Mouse (Mus musculus) layer of hippocampus, postnatal 36 days (tissue): ENCODE results near the gene Igfn1. TPM values are rescaled to one million over a fixed set of nuclear protein-coding genes. Genes with fewer than 3 reads are reported as not detected.

Source experiments
- DNase-seq, 2 experiments: peaks; one replicate each; pipeline ENCODE4 v3.0.0; 2022
- total RNA-seq, 2 experiments: library from RNA; stranded (reverse); gene quantifications; 2 replicates each; pipeline ENCODE4 v1.2.3; 2021

The Igfn1 gene
- total RNA-seq, 2 experiments from 2014 or later: 0.07 to 0.25 TPM

DNA sequence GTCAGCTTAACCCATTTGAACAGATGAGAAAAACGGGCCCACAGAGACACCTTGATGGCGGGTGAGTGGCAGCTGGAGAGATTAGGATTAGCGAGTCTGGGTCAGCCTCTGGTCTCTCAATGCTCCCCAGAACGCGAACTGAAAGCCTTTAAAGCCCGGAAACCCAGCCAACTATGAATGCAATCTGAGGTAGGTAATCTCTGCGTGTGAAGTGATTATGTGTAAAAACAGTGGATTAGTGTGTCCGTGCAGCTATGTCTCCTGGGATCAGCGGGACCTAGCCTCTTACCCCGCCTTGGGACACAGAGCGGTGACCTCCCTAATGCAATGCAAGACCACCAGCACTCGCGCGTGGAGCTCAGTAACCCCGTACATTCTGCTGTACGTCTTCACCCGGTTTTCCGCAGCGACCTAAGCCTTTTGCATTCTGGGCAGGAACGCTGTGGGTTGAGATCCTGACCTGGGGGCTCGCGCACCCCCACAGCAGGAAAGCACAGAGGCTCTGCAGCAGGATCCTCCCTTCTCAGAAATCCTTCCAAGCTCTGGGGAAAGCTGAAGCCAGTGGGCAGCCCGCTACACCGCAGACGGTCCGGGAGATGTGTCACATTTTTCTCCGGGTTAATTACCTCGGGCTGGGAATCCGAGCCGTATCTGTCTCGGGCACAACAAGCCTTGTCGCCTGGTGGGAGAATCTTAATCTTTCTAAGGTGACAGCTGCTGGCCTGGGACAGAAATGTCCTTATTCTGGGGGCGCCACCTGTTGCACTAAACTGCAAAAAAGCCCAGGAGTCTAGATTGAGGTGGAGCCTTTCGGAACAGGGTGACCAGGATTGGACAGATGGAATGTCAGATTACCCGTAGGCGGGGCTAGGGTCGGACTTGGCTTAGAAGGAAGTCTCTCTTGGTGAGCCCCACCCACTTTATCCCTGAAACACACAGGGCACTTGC lies 1.3 kb upstream of the Igfn1 start, which contains the start of gene Tmem9:
Gene Tmem9 (plus strand): TSS at position 940 of the 948 bp plus-strand sequence.
- DNase-seq: peak; percentile 42 to 44

GRCm38 (mm10) chr1:136001438-136001837 lies 4.7 kb downstream of the Igfn1 start:
- no peak for DNase-seq

GRCm38 (mm10) chr1:135999720-136000287 lies 6.3 kb downstream of the Igfn1 start:
- DNase-seq: no peak

- no peak for DNase-seq
These were observed 8.6 kb downstream of the Igfn1 start for GRCm38 (mm10) chr1:135997537-135997936.

DNA sequence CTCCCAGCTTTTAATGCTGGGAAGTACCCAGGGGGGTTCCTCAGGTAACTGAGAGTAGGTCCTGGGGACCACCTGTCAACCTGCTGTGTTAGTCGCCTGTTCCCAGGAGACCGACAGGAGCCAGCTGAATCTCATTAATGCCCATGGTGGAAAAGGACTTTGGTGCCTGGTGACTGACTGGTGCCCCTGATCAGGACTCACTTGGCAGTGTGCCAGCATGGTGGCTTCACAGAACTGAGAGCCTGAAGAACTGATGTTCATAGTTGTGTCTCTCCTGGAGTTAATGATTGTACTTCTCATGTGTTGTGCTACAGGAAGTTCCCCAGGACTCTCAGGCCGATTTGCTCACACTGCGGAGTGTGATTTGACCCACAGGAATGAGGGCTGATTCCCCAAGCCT lies 12.7 kb downstream of the Igfn1 start:
- no peak for DNase-seq

- no peak for DNase-seq
These were observed 16.3 kb downstream of the Igfn1 start for GRCm38 (mm10) chr1:135989876-135990275.

DNA sequence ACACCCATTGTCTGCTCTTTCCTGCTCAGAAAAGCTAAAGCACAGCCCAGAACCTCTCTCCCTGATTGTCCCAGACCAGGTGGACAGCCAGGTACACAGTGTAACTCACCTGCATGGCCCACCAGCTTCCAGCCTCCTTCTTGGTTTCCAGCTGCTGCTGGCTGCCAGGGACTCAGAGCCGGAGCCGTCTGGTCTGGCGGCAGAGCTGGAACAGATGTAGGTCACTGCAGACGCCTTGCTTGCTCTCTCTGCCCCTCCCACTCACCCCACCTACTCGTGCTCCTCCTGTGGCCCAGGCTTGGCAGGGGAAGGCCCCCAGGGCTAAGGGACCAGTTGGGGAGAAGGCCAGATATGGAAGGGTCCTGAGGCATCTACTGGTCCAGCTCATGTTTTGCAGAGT lies 22.0 kb downstream of the Igfn1 start:
- DNase-seq: no peak

DNA sequence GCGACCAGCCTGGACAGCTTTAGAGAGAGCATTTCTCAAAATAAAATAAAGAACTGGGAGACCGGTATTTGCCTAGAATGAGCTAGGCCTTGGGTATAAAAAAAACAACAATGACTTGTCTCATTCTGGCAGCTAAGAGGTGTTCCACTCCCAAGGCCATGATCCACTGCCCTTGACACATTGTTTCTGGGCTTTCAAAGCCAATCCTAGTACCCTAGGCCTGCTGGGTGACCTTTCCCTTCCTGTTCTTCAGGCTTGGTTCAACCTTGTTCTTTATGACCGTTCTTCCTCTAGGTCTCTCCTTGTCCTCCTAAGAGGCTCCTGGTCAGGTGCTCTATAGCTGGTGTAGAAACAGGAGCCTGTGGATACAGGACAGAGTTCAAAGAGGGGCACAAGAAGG lies 33.6 kb downstream of the Igfn1 start:
- no peak for DNase-seq

DNA sequence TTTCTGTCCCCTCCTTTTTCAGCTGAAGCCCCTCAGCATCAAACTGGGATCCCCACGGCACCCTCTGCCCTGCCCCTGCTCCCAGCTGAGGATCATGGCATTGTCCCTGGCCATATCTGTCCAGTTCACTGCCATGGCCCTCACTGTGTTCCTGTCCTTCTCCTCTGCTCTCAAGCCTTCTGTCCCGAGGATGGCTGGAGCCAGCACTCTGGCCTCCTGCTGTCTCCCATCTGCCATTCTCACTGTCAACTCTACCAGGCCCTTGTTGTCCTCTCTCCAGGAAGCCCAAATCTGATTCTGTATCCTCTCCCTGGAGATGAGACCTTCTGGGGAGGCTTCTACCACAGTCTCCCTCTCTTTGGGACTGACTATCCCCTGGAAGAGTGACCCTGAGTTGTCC lies 35.7 kb downstream of the Igfn1 start:
- no peak for DNase-seq

GRCm38 (mm10) chr1:135967739-135968138 lies 38.4 kb downstream of the Igfn1 start:
- no peak for DNase-seq

GRCm38 (mm10) chr1:135964561-135964960 lies 41.6 kb downstream of the Igfn1 start:
- DNase-seq: peak; percentile 24 to 49

GRCm38 (mm10) chr1:135963177-135963576 lies 43.0 kb downstream of the Igfn1 start:
- no peak for DNase-seq

- peak in 1 of 2 experiments; percentile 18 for DNase-seq
These were observed 47.7 kb downstream of the Igfn1 start for GRCm38 (mm10) chr1:135958483-135958882.

DNA sequence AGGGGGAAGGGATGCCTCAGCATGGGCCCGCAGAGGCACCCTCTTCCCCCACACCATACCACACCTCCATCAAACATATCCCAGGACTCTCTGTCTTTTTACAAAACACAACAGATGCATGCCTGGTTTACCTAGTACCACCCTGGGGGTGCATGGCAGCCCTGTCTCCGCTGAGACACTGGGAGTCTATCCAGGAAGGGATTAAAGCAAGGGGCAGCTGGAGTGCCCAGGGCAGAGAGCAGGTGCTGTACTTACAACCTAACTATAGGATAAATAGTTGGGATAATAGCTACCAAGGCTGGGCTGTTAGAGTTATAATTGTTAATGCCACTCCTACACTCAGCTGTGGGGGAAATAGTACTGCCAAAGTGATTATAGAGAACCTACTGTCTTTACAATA lies 57.3 kb downstream of the Igfn1 start:
- no peak for DNase-seq

- DNase-seq: no peak
These were observed 59.9 kb downstream of the Igfn1 start for GRCm38 (mm10) chr1:135946247-135946646.

GRCm38 (mm10) chr1:135945711-135946110 lies 60.4 kb downstream of the Igfn1 start:
- peak in 1 of 2 experiments; percentile 20 for DNase-seq

GRCm38 (mm10) chr1:135944526-135945259 lies 61.4 kb downstream of the Igfn1 start:
- peak; percentile 73 to 83 for DNase-seq

DNA sequence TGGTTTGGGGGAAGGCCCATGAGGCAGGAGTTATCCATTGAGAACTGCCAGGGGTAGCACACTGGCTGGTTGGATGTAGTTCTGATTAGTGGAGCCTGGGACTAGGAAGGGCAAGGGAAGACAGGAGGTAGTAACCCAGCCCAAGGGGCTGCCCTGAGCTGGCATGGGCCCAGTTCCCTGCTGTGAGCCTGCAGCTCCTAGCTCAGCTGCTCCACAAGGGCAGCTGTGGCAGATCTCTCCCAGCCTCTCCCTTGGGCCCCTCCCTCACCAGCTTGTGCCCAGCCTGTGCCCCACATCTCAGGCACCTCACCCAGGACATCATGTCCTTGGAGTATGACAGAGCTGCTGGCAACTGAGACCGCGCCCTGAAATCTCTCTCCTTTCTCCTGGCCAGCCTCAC lies 62.4 kb downstream of the Igfn1 start:
- no peak for DNase-seq

DNA sequence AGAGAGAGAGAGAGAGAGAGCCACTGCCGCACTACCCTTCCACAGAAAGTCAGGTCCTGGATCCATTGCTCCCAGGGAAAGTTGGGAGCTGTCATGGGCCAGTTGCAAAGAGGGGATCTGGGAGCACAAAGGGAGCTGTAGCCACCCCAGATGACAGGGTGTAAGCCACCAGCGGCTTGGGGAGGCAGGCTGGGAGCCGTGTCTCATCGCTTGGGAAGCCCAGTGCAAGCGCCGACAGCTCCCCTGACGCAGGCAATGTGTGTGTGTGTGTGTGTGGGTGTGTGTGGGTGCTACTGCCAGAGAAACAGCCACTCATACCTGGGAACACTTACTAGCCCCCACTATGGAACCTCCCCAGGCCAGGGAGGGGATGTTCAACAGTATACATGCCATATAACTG lies 64.0 kb downstream of the Igfn1 start:
- no peak for DNase-seq

- no peak for DNase-seq
These were observed 64.7 kb downstream of the Igfn1 start for GRCm38 (mm10) chr1:135941259-135942006.

GRCm38 (mm10) chr1:135936091-135936490 lies 70.1 kb downstream of the Igfn1 start:
- no peak for DNase-seq

DNA sequence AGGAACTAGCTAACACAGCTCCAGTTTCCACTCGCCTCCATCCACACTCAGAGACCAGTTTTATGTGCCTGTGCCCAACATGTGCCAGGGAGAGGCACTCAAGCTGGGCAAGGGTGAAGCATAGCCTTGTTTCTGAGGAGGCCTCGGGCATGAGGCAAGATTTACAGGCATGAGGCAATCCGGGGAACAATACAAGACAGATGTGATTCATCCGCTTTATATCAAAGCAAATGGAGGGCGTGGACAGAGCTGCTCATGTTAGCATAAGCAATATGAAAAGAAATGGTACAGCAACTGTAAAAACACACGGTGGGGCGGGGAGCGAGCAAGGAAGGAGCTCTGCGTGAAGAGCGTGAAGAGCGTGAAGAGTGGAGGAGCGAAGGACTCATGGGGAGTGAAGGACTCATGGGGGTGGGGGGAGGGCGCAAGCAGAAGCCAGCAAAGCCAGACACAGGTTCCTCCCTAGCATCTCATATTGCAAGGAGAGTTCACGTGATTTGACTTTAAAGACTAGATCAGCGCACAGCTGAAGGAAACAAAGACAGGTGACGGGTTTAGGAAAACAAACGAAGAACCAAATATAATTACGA lies 72.3 kb downstream of the Igfn1 start:
- no peak for DNase-seq
